Mouse (Mus musculus) MEL (cell line): ENCODE measurements around the gene Itga9.

ENCODE experiments used
- CTCF ChIP-seq, 3 experiments: IDR thresholded peaks in 2 of 3; conservative IDR thresholded peaks in 1 of 3; 2 replicates each; pipeline ENCODE4 v1.5.1; 2011 to 2012; ENCODE audit warnings: low read length in 3 of 3, low read depth in 2 of 3, mild to moderate bottlenecking in 2 of 3, improper control_type of control experiment in 1 of 3, inconsistent platforms in 1 of 3, mixed read lengths in 1 of 3, moderate library complexity in 1 of 3; ENCODE audit not compliant: control insufficient read depth in 1 of 3, insufficient read depth in 1 of 3, poor library complexity in 1 of 3, severe bottlenecking in 1 of 3
- ELF1 ChIP-seq: IDR thresholded peaks from 2 replicates; pipeline ENCODE4 v1.6.1; 2014; ENCODE audit warnings: low read depth, mild to moderate bottlenecking, inconsistent platforms, low read length, improper control_type of control experiment, moderate library complexity
- MYC ChIP-seq: IDR thresholded peaks from 2 replicates; pipeline ENCODE4 v1.6.1; 2011; ENCODE audit warnings: low read depth, mild to moderate bottlenecking, low read length, improper control_type of control experiment, moderate library complexity
- POLR2A ChIP-seq, 2 experiments: IDR thresholded peaks; 2 replicates each; pipeline ENCODE4 v1.6.1; 2011 to 2012; ENCODE audit warnings: low read length in 2 of 2, mild to moderate bottlenecking in 2 of 2, control low read depth in 1 of 2, improper control_type of control experiment in 1 of 2, low read depth in 1 of 2, moderate library complexity in 1 of 2; ENCODE audit not compliant: control insufficient read depth in 1 of 2, insufficient read depth in 1 of 2, poor library complexity in 1 of 2
- POLR2AphosphoS2 ChIP-seq: IDR thresholded peaks from 2 replicates; pipeline ENCODE4 v1.6.1; 2011; ENCODE audit warnings: low read length, improper control_type of control experiment

GRCm38 (mm10) chr9:118887201-118887600 is 280.7 kb downstream of the Itga9 start:
- TF ChIP-seq CTCF (IDR thresholded peaks at IDR 0.05 in 2 of 3, conservative IDR thresholded peaks at IDR 0.05 in 1 of 3; ENCODE audit: control insufficient read depth in 1 of 3, insufficient read depth in 1 of 3, low read depth in 2 of 3, low read length in 3 of 3, poor library complexity in 1 of 3, severe bottlenecking in 1 of 3), result no peak
- TF ChIP-seq POLR2A (IDR thresholded peaks at IDR 0.05; ENCODE audit: control insufficient read depth in 1 of 2, insufficient read depth in 1 of 2, low read depth in 1 of 2, low read length in 2 of 2, poor library complexity in 1 of 2), result no peak
- TF ChIP-seq MYC, result no peak
- TF ChIP-seq ELF1, result no peak
- no peak for TF ChIP-seq POLR2AphosphoS2
